Mouse (Mus musculus) c-Kit-negative CD71-positive TER-119-positive erythroid progenitor cells, embryonic 14.5 days (primary cell): ENCODE measurements around the gene Fam184b.

Source experiments
- DNase-seq: peaks from one replicate; pipeline ENCODE4 v3.0.0-alpha.2; 2013; ENCODE audit warnings: low read depth, low spot score

Gene Fam184b

DNA sequence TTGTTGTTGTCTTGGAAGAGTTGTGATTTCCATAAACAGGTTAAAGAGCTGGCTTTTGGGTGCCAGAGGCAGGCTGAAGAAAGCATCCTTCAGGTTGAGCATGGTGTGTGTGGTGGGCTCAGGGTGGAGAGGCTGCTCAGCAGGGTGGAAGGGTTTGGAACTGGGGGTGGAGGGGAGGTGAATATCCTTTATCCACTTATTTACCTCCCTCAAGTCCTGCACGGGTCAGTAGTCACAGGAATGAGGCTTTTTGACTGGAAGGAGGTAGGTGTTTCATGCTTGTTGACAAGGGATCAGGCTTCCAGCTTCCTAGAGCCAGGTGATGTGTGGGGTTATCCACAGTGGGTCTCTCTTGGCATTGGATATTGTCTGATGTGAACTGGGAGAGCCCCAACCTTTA lies 124.8 kb downstream of the Fam184b start:
- no peak for DNase-seq

DNA sequence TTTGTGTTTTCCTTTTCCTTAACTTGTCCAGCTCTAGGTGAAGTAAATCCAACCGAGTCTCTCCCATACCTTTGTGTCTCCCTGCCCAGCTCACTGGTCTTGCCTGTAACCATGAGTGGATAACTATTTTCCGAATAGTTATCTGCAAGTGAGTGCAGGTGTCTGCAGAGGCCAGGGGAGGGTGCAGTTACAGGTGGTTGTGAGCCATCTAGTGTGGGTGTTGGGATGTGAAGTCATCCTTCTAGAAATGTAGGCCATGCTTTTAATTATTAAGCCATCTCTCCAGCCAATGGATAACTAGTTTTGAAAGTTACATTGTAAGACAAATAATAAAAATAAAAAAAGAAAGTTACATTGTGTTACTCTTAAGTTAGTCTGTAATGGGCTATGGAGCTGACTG lies 125.9 kb downstream of the Fam184b start:
- no peak for DNase-seq

DNA sequence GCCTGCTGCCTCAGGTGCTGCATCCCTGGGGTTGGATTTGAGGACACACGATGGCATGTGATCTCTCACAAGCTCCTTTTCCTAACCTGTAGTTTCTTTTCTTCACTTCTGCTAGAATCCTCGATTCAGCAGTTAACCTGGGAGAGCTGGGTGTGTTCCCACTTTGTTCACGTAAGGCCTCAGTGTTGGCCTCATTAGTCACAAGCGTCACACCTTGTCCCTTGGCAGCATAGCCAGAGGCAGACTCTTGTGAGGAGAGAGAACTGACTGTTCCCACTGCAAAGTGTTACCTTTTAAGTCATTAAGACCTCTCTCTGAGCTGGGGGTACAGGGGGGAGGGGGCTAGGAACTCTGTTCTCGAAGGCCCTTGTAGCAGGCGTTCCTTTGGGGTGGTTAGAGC lies 126.5 kb downstream of the Fam184b start:
- no peak for DNase-seq

DNA sequence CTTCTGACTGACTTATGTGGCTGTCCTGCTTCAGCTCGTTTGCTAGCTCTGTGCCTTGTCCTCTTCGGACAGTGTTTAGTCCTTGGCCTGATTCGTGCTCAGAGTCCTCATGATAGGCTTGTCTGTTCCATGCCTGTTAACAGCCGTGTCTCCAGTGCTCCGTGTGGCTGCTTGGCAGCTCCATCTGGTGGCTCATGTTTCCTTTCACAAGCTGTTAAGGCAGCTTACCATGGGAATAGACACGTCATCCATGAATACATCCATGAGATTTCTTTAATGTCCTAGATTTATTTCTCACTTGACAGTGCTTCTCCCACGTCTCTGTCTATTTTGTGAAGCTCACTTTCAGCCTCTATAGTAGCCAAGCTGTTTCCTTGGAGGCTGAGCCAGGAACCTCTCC lies 129.3 kb downstream of the Fam184b start:
- no peak for DNase-seq

DNA sequence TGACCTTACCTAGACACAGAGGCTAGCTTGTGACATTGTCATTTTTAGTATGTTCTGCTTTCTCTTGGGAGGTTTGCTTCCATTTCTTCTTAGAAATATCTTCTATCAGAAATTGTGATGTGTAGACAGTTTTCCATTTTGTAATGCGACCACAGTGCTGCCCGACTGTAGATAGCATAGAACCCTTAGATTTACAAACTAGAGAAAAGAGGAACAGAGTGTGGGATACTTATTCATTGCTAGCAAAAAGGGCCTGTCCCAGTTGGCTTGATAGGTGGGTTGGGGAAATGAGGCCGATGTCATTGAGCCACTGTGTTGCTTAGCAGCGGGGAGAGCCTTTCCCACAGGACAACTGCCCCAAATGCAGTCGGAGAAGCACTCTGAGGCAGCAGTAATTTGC lies 141.8 kb downstream of the Fam184b start:
- no peak for DNase-seq

DNA sequence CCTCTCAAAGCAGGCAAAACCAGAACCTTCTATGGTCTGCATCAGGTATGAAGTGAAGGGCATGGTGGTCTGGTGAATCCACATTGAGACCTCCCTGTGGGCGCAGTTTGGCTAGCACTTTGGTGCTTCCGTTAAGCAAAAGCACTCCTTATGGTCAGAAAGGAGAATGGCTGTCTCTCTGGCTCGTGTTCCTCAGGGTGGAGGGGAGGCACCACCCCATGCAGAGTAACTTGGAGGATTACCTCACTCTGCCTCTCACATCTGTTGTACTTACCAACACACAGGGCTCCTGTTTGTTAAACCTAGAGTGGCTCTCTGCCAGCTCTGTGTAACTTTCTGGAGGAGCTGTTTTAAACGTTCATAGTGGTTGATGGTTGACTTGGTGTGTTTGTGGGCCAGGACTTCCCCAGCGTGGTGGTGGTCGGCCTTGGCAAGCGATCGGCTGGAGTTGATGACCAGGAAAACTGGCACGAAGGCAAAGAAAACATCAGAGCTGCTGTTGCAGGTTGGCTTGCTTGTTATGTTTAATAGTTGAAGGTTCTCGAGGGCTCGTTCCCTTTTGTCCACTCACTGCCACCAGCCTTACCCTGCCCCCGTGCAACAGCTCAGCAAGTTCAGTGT lies 142.4 kb downstream of the Fam184b start:
- no peak for DNase-seq

DNA sequence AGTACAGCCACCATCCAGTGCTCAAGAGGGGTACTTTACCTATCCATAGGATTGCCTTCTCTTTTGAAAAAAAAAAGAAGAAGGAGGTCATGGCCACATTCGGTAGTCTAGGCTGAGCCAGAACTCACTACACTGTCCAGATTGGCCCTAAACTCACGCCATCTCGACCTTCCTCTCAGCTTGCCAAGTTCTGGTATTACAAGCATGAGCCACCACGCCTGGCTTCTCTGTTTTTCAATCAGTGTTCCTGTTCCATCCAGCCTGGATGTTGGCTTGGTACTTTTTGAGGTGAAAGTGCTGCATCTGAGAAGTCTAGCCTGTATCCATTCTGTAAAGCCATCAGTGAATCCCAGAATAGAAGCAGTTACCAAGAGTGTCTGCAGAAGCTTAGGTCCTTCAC lies 142.9 kb downstream of the Fam184b start:
- no peak for DNase-seq

DNA sequence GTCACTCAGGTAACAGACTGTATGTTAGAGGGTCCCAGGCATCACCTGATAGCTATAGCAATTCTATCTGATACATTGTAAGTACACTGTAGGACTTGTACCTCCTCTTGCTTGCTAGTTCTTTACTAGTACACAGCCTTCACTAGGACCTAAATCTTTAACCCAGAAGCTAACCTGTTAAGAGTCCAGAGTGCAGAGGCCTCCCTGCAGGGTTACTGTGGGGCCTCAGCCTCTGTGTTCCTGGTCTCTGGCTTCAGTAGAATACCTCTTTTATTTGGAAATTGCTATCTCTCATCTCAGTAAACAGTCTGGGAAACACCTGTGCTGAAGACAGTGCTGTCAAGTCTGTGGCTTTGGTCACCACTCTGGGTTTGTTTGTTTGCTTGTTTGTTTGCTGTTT lies 143.4 kb downstream of the Fam184b start:
- no peak for DNase-seq

DNA sequence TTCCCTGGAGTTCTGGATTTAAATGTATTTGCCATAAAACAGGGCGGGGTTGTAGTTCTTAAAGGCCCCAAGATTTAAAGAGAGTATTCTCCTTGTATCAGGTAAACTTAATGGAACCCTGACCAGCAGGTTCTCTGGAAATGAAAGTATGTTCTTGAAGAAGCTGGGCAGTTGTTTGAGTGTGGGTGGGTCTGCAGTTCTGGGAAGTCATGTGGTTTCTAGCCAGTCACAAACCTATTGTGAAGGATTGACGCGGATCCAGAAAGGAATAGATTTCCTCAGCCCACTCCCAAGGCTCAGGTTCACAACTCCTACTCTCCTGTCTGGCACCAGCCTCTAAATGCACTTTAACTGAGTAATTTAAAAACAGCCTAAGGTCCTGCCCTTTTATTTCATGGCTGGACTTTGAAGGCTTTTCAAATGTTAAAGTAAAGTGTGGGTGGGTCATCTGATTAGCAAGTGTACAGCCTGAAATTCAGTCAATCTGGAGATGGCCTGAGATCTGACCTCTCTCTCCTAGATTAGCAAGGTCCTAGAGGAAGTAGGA lies 143.9 kb downstream of the Fam184b start:
- DNase-seq: no peak

DNA sequence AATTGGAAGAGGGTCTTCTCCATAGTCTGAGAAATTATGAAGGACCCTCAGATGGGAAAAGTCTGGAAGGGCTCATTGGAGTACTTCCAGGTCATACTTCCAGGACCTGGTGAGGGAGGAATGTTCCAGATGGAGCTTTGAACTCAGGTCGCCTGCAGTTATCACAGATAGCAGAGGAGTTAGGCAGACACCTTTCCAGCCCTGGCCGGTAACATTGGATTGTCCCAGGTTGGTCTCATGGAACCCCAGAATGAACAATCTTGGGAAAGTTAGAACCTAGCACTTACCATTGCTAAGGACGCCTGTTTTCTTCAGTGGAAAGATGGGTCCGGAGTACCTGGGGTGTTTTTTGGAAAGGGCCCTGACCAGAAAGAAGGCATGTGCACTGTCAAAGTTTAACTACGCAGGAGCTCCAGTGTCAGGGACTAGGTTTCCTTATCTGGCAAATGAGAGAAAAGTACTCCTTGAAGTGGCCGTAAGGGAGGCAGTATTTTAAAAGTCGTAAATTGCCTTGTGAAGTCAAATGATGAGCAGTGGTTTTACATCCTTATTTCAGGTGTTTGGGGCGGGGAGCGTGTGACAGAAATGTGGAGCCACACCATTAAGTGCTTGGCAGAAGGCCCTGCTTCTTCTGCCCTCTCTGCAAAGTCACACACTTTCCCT lies 145.2 kb downstream of the Fam184b start:
- DNase-seq: no peak

DNA sequence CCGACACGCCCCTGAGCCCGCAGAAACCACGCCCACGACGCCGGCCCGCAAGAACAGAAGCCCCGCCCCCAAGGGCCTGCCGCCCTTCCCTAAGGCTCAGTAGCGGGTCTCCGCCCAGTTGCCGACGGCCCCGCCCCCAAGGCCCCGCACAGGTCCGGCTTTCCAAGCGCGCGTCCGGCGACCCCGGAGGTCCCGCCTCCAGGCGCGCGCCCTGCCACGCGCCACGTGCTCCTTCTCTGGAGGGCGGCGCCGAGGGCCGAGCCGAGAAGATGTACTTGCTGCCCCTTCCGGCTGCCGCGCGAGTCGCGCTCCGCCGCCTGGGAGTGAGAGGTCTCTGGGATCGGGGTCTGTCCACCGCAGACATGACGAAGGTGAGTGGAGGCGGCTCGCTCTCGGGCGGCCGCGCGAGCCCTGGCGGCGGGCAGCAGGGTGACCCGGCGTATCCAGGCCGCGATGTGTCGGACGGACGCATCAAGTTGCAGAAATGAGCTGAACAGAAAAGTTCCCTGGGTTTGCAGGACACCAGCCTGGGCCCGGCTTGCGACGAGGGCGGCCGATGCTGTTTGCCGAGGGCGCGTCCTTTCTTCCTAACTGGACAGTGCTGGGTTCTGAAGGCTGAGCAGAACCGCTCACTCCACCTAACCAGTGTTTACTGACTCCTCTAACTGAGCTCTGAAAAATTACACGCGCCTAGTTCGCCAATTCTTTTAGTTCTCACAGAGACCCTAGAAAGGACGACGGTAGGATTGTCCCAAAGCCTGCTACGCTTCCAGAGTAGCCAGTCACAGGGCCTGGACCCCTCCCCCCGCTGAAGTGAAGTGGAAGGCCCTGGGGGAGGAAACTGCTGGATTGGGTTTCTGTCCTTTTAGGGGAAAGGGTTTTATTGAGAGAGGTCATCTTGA lies 146.0 kb downstream of the Fam184b start, which contains the start of gene Lap3:
Lap3 (plus strand) TSS at position 184 of the 902 bp plus-strand sequence.
- peak; percentile 87 for DNase-seq

DNA sequence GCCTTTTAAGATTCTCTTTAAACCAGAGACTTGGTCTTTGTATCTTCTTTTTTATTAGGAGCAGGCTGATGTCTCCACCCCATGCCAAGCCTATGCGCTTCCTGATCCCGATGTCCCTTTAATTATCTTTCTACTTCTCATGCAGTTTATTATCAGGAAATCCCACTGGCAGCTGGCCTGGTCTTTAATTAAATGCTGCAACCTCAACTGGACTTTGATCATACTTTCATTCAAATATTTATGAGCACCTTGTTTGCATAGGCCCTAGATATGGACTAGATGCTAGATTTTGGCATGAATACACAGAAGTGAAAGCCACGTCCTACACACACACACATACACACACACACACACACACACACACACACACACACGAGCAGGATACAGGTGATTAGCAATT lies 147.6 kb downstream of the Fam184b start:
- no peak for DNase-seq

DNA sequence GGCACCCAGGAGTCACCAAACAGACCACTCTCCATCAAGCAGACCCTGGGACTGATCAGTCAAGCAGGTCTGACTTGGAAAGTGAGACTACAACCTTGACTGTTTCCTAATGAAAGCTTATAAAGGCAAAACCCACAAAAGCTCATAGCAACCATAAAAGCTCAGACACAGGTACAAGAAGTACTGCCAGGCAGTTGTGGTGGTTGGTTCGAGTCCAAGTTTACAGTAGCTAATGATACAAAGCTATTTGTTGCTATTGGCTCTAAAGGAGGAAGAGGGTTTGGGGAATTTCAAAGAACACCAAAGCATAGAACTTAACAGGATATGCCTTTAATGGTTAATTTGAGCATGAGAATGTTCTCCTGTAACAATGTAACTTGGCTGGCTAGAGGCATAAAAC lies 155.8 kb downstream of the Fam184b start:
- DNase-seq: no peak

DNA sequence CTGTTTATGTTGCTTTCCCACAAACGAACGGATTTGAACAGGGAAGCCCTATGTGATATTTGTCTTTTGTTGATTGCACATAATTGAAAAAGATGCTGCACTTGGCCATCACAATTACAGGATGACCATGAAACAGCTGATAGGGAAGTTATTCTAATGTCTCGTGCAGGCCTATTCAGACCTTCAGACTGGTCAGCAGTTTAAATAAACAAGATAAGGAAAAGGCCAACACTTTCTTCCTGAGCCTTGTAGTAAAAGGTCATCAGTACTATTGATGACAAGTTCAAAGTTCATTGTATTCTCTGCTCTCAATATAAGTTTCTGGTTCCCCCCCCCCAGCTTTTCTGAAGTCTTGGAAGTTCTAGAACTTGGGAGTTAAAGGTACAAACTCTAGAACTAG lies 156.8 kb downstream of the Fam184b start:
- DNase-seq: no peak

DNA sequence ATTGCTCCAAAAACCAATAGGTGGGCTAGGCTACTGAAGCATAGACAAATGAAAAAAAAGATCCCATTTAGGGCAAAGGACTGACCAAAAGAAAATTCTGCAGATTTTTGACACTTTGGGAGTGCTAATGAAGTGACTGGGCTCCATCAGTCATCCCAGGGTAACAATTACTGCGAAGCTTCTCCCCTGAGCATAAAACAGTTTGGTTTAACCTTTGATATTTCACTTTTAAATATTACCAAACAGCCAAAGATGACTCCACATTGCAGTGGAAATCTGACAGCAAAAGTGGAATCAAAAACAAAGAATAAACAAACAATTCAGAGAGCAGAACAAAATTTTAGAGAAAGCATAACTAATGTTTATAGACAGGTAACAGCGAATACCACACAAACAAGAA lies 158.3 kb downstream of the Fam184b start:
- no peak for DNase-seq

DNA sequence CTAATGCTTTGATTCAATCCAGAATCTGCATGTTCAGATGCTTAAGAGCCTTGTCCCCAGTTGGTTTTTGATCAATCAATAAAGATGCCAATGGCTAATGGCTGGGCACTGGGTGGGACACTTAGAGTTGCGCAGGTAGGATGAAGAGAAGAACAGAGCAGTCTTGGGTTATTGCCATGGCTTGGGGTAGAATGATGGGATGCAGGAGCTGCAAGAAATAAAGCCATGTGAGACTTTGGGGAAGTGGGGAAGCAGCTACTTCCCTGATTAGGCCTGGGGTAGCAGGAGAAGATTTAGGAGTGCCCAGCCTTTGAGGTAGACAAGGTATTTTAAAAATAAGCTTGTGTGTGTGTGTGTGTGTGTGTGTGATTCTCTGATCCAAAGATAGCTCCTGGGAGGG lies 159.3 kb downstream of the Fam184b start:
- no peak for DNase-seq
